Mouse (Mus musculus) layer of hippocampus, postnatal 36 days (tissue): ENCODE measurements around the gene Slc47a1. TPM values are rescaled to one million over a fixed set of nuclear protein-coding genes. Genes with fewer than 3 reads are reported as not detected.
A peak's percentile ranks its signal among the peaks of the same experiment; 100 is the strongest.

Source experiments
- DNase-seq, 2 experiments: peaks; one replicate each; pipeline ENCODE4 v3.0.0; 2022
- total RNA-seq, 2 experiments: library from RNA; stranded (reverse); gene quantifications; 2 replicates each; pipeline ENCODE4 v1.2.3; 2021

The Slc47a1 gene
- total RNA-seq, 2 experiments from 2014 or later, result 0.40 to 3.5 TPM

DNA sequence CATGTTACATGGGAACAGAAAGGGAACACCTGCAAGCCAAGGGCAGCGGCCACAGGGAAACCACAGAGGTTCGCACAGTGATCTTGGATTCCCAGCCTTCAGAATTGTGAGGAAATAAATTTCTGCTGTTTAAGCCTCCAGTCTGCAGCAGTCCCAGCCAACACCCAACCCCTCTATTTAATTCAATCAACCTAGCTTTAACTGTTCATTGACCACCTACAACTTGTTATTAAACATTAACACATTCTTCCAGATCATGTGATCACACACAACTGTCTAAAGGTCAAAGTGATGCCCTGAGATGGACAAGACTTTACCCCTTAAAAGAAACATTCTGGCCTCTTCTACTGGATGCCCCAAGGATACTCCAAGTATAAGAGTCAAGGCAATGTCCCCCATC, 9.5 kb downstream of the Slc47a1 start:
- no peak for DNase-seq

GRCm38 (mm10) chr11:61366517-61367273, 11.4 kb downstream of the Slc47a1 start:
- no peak for DNase-seq

- no peak for DNase-seq
Observed at GRCm38 (mm10) chr11:61365938-61366337, 12.2 kb downstream of the Slc47a1 start.

DNA sequence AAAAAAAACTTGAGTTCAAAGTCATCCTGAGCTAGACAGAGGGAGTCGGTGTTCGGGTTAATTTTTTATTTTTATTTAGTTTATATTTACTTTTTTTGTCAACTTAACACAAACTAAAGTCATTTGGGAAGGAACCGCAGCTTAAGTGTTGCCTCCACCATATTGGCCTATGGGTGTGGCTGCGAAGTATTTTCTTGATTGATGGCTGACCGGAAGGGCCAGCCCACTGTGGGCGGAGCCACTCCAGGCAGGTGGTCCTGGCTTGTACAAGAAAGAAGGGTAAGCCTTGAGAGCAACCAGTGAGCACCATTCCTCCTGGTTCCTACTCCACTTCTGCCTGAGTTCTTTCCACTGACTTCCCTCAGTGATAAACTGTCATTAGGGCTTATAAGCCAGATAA, 14.0 kb downstream of the Slc47a1 start:
- no peak for DNase-seq

- DNase-seq, result no peak
Observed at GRCm38 (mm10) chr11:61361515-61362190, 16.5 kb downstream of the Slc47a1 start.

- no peak for DNase-seq
Observed at GRCm38 (mm10) chr11:61356600-61356999, 21.5 kb downstream of the Slc47a1 start.

DNA sequence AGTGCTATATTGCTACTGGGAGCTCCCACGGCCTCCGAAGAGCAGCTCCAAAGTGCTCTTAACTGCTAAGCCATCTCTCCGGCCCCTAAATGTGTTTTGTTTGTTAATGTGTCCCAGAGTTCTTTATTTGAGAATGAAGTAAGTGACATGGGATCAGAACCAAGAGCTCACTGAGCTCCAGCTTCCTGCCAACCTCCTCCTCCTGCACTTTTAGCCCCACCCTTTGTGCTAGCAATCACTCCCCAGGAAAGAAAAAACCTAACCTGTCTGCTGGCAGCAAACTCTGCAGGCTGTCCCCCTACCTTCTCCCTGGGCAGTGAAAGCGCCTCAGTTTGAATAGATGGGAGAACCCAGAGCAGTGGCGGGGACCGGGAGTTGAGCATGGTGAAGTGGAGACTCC, 22.0 kb downstream of the Slc47a1 start:
- DNase-seq, result no peak

- DNase-seq, result no peak
Observed at GRCm38 (mm10) chr11:61355351-61355750, 22.8 kb downstream of the Slc47a1 start.

GRCm38 (mm10) chr11:61354346-61354745, 23.8 kb downstream of the Slc47a1 start:
- no peak for DNase-seq

- DNase-seq, result no peak
Observed at GRCm38 (mm10) chr11:61353038-61353437, 25.1 kb downstream of the Slc47a1 start.

- DNase-seq, result no peak
Observed at GRCm38 (mm10) chr11:61352138-61352651, 25.9 kb downstream of the Slc47a1 start.

GRCm38 (mm10) chr11:61349337-61349736, 28.8 kb downstream of the Slc47a1 start:
- peak; percentile 16 to 37 for DNase-seq

DNA sequence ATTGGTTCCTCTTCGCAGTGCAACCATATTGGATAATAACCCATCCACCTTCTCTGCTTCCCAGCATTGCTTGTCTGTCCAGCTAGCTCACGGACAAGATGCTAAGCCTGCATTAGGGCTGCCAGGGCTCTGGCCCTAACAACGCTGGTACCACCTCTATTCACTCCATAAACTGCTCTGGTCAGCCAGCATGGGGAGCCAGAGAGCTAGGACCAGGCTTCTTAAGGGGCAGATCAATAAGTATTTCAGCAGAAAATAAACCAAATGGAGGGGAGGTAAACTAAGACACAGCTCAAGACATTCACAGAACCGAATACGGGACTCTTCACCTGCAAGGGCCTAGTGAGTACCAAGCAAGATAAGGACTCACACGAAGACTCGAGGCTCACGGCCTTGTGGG, 32.0 kb downstream of the Slc47a1 start:
- DNase-seq, result no peak

GRCm38 (mm10) chr11:61342505-61343420, 35.4 kb downstream of the Slc47a1 start, which contains the start of gene Slc47a2:
Slc47a2 (minus strand) TSS chr11:61342860.
- DNase-seq, result no peak

DNA sequence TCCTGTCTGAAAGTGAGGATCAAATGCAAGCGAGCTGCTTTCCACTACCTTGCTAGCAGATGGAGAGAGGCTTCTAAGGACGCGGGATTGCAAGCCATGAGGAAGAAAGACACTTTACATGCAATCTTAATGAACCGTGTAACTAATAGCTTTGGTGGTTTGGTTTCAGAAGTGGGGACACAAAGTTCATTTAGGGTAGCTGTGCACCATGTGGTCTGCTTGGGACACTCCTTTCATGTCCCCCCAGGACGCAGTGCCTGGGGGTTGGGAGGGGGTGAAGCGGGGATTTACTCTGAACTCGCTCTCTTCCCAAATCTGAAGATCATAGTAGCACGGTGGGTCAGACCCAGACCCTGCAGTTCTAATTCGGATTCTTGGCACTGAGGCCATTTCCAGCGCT, 36.2 kb downstream of the Slc47a1 start:
- DNase-seq, result no peak

DNA sequence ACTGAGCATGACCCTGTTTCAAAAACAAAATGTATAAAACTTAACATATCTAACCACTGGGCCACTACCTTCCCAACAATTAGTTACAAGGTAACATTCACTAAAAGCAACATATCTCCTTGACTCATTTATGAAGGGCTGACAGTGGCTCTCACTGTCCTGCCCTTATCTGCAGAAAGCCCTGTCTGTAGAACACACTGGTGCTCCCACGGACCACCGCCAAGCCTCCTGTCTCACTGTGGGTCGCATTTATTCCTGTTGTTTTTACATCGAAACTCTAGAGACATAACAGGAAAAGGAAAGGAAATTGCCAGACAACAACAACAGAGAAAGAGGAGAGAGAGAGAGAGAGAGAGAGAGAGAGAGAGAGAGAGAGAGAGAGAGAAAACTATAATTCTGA, 36.9 kb downstream of the Slc47a1 start:
- no peak for DNase-seq

DNA sequence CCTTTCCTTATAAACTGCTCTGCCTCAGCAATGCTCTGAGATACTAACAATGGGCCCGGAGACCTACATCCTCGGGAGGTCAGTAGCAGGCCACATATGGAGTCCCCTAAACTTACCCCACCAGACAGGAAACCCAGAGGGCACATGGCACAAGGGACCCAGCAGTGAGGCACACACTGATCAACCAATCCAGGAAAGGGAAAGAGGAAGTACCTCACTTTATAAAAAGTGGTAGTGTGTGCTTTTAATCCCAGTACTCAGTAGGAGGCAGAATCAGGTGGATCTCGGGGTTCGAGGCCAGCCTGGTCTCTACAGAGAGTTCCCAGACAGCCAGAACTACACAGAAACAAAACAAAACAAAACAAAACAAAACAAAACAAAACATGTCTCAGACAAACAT, 37.8 kb downstream of the Slc47a1 start:
- no peak for DNase-seq

- DNase-seq, result no peak
Observed at GRCm38 (mm10) chr11:61337586-61337985, 40.6 kb downstream of the Slc47a1 start.

GRCm38 (mm10) chr11:61320904-61321687, 57.0 kb downstream of the Slc47a1 start:
- DNase-seq, result no peak

DNA sequence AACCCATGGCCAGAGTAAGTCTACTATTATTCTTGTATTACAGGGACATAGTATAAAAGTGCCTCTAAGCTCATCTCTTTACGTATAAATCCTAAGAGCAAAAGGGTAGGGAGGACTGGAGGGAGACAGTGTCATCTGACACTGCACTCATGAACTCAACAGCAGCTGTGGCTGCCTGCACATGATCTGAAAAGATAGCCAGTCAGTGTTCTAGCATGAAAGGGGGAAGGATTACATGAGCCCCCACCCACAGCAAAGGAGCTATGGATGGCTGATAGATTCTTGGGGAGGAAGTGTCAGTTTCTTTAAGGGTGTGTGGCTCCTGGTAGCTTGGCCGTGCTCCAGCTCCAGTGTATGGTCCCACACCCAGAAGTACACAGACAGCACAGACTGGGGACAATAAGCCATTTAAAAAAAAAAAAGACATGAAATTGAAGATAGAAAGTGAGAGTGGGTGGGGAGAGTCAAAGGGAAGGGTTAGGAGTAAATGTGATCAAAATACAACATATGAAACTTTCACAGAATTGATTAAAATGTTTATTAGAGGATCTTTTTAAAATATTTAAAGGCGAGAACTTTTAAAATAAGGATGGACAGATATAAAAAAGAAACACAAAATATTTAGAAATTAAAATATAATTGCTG, 58.1 kb downstream of the Slc47a1 start:
- no peak for DNase-seq

DNA sequence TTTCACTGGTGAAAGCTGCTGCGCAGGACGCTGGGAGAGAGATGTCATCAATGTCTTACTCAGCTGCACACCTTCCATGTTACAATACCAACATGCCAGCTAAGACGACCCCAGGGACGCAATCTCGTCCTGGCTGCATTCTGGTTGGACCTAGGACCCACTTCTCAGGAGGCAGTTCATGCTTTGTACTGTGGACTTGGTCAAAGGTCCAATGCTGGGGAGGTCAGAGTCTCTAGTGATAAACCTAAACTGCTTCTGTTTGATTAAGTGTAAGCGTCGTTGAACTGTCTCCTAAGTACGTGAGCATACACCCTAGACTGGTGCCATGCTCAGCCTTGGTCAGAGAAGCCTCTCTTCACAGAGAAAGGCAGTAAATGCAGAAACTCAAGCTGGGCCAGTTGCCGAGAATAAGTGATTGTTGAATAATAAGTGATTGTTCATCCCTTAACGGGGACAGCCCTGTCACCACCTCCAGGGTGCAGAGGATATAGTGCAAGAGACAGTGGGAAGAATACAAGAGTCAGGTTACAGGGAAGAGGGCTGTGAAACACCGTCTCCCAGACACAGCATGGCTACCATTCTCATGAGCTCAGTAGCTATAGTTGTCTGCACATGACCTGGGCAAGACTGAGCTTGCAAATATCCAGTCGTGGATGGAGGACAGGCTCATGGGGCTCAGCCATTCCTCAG, 58.8 kb downstream of the Slc47a1 start:
- no peak for DNase-seq
